Mouse (Mus musculus): Measurements from ENCODE around the gene Pcnx. TPM values are rescaled to one million over a fixed set of nuclear protein-coding genes. Genes with fewer than 3 reads are reported as not detected.
A peak's percentile ranks its signal among the peaks of the same experiment; 100 is the strongest.

Pcnx gene
- polyA plus RNA-seq, 1 experiment from 2014 or later = 27.7 TPM

- 93% methylated on average over 13 of the region's 13 CpGs for WGBS (ENCODE audit: missing documents)
- H3K36me3 ChIP-seq (ENCODE audit: inconsistent target) = no peaks in the 10 kb centered on the region
Observed at GRCm38 (mm10) chr12:81932015-81932414, 72.2 kb downstream of the Pcnx start.

GRCm38 (mm10) chr12:81933430-81933829 lies 73.6 kb downstream of the Pcnx start:
- Histone ChIP-seq H3K4me3 (ENCODE audit: inconsistent target) (no peak overlapping the region), H3K79me2 (ENCODE audit: inconsistent target) (peaks cover 47% of the 10 kb centered on the region; the same call in 1 of the 2 replicates), H3K27ac (peak overlapping the region; percentile 38), H3K36me3 (ENCODE audit: inconsistent target) (no peaks in the 10 kb centered on the region)
- whole genome bisulfite sequencing (ENCODE audit: missing documents) = 27% methylated on average over 5 of the region's 5 CpGs

More at GRCm38 (mm10) chr12:81932015-81932414, 72.2 kb downstream of the Pcnx start:
- Histone ChIP-seq H3K79me2 (ENCODE audit: inconsistent target) (peaks cover 49% of the 10 kb centered on the region; the same call in 1 of the 2 replicates), H3K4me3 (ENCODE audit: inconsistent target) (no peak overlapping the region), H3K27ac (no peak overlapping the region)

GRCm38 (mm10) chr12:81934510-81934909 lies 74.7 kb downstream of the Pcnx start:
- Histone ChIP-seq H3K27ac (peak overlapping the region; percentile 50), H3K4me3 (ENCODE audit: inconsistent target) (no peak overlapping the region), H3K79me2 (ENCODE audit: inconsistent target) (peaks cover 36% of the 10 kb centered on the region; the same call in 1 of the 2 replicates), H3K36me3 (ENCODE audit: inconsistent target) (no peaks in the 10 kb centered on the region)
- WGBS (ENCODE audit: missing documents) = 35% methylated on average over 5 of the region's 5 CpGs

- H3K36me3 ChIP-seq (ENCODE audit: inconsistent target) = no peaks in the 10 kb centered on the region
- H3K4me3 ChIP-seq (ENCODE audit: inconsistent target) = no peak overlapping the region
- peaks cover 25% of the 10 kb centered on the region; the same call in 1 of the 2 replicates for H3K79me2 ChIP-seq (ENCODE audit: inconsistent target)
- H3K27ac ChIP-seq = no peak overlapping the region
- 86% methylated on average over 3 of the region's 4 CpGs for WGBS (ENCODE audit: missing documents)
Observed at GRCm38 (mm10) chr12:81936066-81936465, 76.2 kb downstream of the Pcnx start.

- Histone ChIP-seq H3K4me3 (ENCODE audit: inconsistent target) (no peak overlapping the region), H3K36me3 (ENCODE audit: inconsistent target) (no peaks in the 10 kb centered on the region), H3K79me2 (ENCODE audit: inconsistent target) (peaks cover 2% of the 10 kb centered on the region; the same call in 1 of the 2 replicates), H3K27ac (no peak overlapping the region)
- WGBS (ENCODE audit: missing documents) = 96% methylated on average over 9 of the region's 9 CpGs
Observed at GRCm38 (mm10) chr12:81941191-81941590, 81.4 kb downstream of the Pcnx start.

- H3K36me3 ChIP-seq (ENCODE audit: inconsistent target) = no peaks in the 10 kb centered on the region
- 93% methylated on average over 12 of the region's 12 CpGs for WGBS (ENCODE audit: missing documents)
- H3K27ac ChIP-seq = no peak overlapping the region
- H3K4me3 ChIP-seq (ENCODE audit: inconsistent target) = no peak overlapping the region
- H3K79me2 ChIP-seq (ENCODE audit: inconsistent target) = no peaks in the 10 kb centered on the region; the same call in 1 of the 2 replicates
Observed at GRCm38 (mm10) chr12:81943331-81944062, 83.7 kb downstream of the Pcnx start.

GRCm38 (mm10) chr12:81949026-81949425 lies 89.2 kb downstream of the Pcnx start:
- H3K4me3 ChIP-seq (ENCODE audit: inconsistent target) = no peak overlapping the region
- peaks cover 8% of the 10 kb centered on the region; the same call in 1 of the 2 replicates for H3K36me3 ChIP-seq (ENCODE audit: inconsistent target)
- H3K79me2 ChIP-seq (ENCODE audit: inconsistent target) = no peaks in the 10 kb centered on the region
- 94% methylated on average over 6 of the region's 6 CpGs for WGBS (ENCODE audit: missing documents)
- H3K27ac ChIP-seq = no peak overlapping the region

- peaks cover 8% of the 10 kb centered on the region; the same call in 1 of the 2 replicates for H3K36me3 ChIP-seq (ENCODE audit: inconsistent target)
- H3K27ac ChIP-seq = no peak overlapping the region
- no peak overlapping the region for H3K4me3 ChIP-seq (ENCODE audit: inconsistent target)
- no peaks in the 10 kb centered on the region for H3K79me2 ChIP-seq (ENCODE audit: inconsistent target)
- WGBS (ENCODE audit: missing documents) = 89% methylated on average over 2 of the region's 2 CpGs
Observed at GRCm38 (mm10) chr12:81950016-81950415, 90.2 kb downstream of the Pcnx start.

- Histone ChIP-seq H3K27ac (no peak overlapping the region), H3K79me2 (ENCODE audit: inconsistent target) (no peaks in the 10 kb centered on the region), H3K36me3 (ENCODE audit: inconsistent target) (no peaks in the 10 kb centered on the region), H3K4me3 (ENCODE audit: inconsistent target) (no peak overlapping the region)
- WGBS (ENCODE audit: missing documents) = 98% methylated on average over 4 of the region's 4 CpGs
Observed at GRCm38 (mm10) chr12:81958351-81958750, 98.5 kb downstream of the Pcnx start.

GRCm38 (mm10) chr12:81965416-81965815 lies 105.6 kb downstream of the Pcnx start:
- WGBS (ENCODE audit: missing documents) = 95% methylated on average over 2 of the region's 2 CpGs
- H3K79me2 ChIP-seq (ENCODE audit: inconsistent target) = no peaks in the 10 kb centered on the region
- no peak overlapping the region for H3K4me3 ChIP-seq (ENCODE audit: inconsistent target)
- no peaks in the 10 kb centered on the region for H3K36me3 ChIP-seq (ENCODE audit: inconsistent target)
- 0 out of 2 replicates have a peak overlapping the region, but pooled peaks have one; percentile 4 for H3K27ac ChIP-seq

- 14% methylated on average over 19 of the region's 19 CpGs for WGBS (ENCODE audit: missing documents)
- Histone ChIP-seq H3K36me3 (ENCODE audit: inconsistent target) (peaks cover 19% of the 10 kb centered on the region; the same call in 1 of the 2 replicates), H3K4me3 (ENCODE audit: inconsistent target) (peak overlapping the region; percentile 25; the same call in 1 of the 2 replicates), H3K79me2 (ENCODE audit: inconsistent target) (no peaks in the 10 kb centered on the region; the same call in 1 of the 2 replicates), H3K27ac (peak overlapping the region; percentile 98)
Observed at GRCm38 (mm10) chr12:81971042-81971883, 111.4 kb downstream of the Pcnx start.

GRCm38 (mm10) chr12:81971884-81972362 lies 112.1 kb downstream of the Pcnx start:
- 23% methylated on average over 8 of the region's 8 CpGs for WGBS (ENCODE audit: missing documents)
- no peaks in the 10 kb centered on the region; the same call in 1 of the 2 replicates for H3K79me2 ChIP-seq (ENCODE audit: inconsistent target)
- peaks cover 19% of the 10 kb centered on the region; the same call in 1 of the 2 replicates for H3K36me3 ChIP-seq (ENCODE audit: inconsistent target)
- no peak overlapping the region; the same call in 1 of the 2 replicates for H3K4me3 ChIP-seq (ENCODE audit: inconsistent target)
- peak overlapping the region; percentile 98 for H3K27ac ChIP-seq

- 87% methylated on average over 2 of the region's 2 CpGs for WGBS (ENCODE audit: missing documents)
- Histone ChIP-seq H3K36me3 (ENCODE audit: inconsistent target) (peaks cover 35% of the 10 kb centered on the region), H3K79me2 (ENCODE audit: inconsistent target) (no peaks in the 10 kb centered on the region; the same call in 1 of the 2 replicates)
Observed at GRCm38 (mm10) chr12:81974806-81975205, 115.0 kb downstream of the Pcnx start.

GRCm38 (mm10) chr12:81977346-81977745 lies 117.5 kb downstream of the Pcnx start:
- 66% methylated on average over 3 of the region's 4 CpGs for WGBS (ENCODE audit: missing documents)
- Histone ChIP-seq H3K27ac (no peak overlapping the region), H3K79me2 (ENCODE audit: inconsistent target) (no peaks in the 10 kb centered on the region; the same call in 1 of the 2 replicates), H3K4me3 (ENCODE audit: inconsistent target) (no peak overlapping the region), H3K36me3 (ENCODE audit: inconsistent target) (peaks cover 61% of the 10 kb centered on the region)

More at GRCm38 (mm10) chr12:81974806-81975205, 115.0 kb downstream of the Pcnx start:
- Histone ChIP-seq H3K4me3 (ENCODE audit: inconsistent target) (no peak overlapping the region), H3K27ac (no peak overlapping the region)
